Mouse (Mus musculus) liver, adult 2 months (tissue): ENCODE measurements around the gene Tcp11l2.

Source experiments
- CTCF ChIP-seq: fragments of 200-500 bp; IDR thresholded peaks from 2 replicates; pipeline ENCODE4 v1.5.1; 2011; ENCODE audit warnings: low read depth, low read length, control low read depth
- POLR2A ChIP-seq: fragments of 200-500 bp; IDR thresholded peaks from 2 replicates; pipeline ENCODE4 v1.6.1; 2011; ENCODE audit warnings: low read length, control low read depth; ENCODE audit not compliant: insufficient read depth; ENCODE audit errors: extremely low read depth

DNA sequence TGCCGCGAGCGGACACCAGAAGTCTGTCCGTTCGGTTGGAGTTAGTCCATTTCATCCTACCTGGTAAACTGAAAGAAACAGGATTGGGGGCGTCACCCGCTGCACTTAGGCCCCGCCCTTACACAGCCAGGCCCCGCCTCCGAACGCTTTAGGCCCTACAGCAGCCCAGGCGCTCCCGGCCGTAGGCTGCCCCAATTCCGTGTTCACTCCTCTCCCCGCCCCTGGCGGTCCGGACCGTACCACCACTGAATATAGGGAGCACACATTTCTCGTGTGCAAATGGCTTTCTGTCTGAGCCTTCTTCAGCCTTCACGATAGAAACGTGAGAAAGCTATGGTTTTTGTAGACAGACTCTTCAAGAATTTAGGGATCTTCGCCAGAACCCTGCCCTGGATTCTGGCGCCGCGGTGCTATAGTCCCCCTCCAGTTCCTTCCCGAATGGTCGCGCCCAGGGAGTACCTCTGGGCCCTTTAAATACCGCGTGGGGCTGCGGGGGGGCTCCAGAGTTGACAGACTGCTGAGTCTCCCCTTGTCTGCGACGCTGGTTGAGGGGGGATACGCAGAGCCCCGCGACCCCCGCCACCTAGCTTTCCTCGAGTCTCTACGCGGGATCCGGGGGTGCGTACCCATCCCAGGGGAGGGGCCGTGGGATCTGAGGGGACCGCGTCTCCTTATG is at the start of gene Tcp11l2:
- TF ChIP-seq POLR2A = peak; percentile 67; the same call in 1 of the 2 replicates
- no peak for TF ChIP-seq CTCF
